Mouse (Mus musculus) common myeloid progenitor, adult 5-6 weeks (primary cell): ENCODE results near the gene Cenpc1. TPM values are rescaled to one million over a fixed set of nuclear protein-coding genes. Genes with fewer than 3 reads are reported as not detected.

Experiments
- ATAC-seq: replicated peaks from 2 replicates; pipeline ENCODE4 v1.8.0; 2016; ENCODE audit warnings: low read depth, mild to moderate bottlenecking, moderate TSS enrichment, inconsistent platforms; ENCODE audit not compliant: poor library complexity, severe bottlenecking
- total RNA-seq: library from RNA; stranded (forward); fragments of 200-1000, 187-1606 nt; gene quantifications from 2 replicates; pipeline ENCODE4 v1.2.3, GENCODE M21; 2017

The Cenpc1 gene
- total RNA-seq = 61.6 and 63.2 TPM in 2 replicates

DNA sequence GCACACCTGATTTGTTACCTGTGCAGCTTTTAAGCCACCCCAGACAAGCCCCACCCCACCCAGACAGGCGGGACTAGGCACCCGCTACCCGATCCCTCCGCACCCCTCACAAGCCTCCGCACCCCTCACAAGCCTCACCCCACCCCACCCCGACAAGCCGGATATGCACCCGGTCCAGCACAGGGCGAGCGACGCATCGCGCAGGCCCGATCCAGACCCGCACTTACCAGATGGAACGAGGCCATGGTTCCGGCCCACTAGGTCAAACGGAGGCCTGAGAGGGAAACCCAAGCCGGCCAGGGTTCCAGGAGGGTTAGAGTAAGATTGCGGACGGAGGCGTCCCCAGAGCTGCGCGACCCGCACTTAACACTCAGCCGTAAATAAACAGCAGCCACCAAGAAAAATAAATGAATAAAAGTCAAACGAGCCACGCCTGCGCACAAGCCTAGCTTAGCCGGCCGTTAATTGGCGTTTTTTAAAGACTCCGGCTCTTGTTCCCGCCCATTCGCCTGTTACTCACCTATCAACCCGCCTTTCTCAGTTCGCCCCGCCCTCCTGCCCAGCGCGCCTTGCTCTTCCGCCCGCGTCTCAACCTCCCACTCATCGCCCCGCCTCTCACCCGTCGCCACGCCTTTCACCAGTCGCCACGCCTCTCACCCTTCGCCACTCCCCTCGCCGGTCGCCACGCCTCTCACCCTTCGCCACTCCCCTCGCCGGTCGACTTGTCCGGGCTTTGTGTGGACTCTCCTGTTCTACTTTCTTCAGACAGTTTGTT, at the start of gene Cenpc1:
Gene Cenpc1, minus strand, starts transcription at position 483 of the 775 bp plus-strand sequence.
- ATAC-seq = peak; percentile 80

DNA sequence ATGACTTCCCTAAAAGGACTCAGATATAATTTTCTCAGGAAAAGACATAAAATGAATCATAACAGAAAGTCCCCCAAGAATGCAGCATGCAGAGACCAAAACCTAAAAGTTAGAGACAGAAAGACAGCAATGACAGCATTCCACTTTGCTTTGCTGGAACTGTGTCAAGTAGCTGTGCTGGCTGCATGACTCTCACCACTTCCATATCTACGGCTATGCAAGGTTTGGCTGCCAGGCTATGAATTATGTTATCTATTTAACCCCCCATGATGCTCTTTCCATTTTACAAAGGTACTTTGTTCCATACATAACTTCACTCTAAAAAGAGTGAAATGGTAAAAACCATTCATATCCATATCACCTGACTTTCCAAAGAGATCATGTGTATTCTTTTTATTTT, 48.6 kb upstream of the Cenpc1 start:
- ATAC-seq = no peak

DNA sequence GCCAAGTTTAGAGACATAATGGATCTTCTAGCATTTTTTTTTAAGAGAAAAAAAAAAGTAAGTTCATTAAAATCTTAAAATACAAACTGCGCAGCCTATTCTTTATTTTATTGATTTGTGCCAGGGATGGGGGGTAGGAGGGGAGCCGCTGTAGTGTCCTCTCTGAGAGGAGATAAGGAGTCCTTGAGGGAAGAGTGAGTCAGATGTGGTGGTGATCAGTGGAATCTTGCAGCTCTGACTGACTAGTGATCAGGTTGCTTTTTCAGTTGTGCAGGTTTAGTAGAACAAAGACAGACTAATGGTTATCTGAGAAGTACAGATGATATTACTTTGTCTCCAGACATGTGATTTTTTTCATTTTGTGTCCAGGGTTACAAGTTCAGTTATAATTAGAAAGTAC, 47.7 kb upstream of the Cenpc1 start:
- ATAC-seq = no peak

DNA sequence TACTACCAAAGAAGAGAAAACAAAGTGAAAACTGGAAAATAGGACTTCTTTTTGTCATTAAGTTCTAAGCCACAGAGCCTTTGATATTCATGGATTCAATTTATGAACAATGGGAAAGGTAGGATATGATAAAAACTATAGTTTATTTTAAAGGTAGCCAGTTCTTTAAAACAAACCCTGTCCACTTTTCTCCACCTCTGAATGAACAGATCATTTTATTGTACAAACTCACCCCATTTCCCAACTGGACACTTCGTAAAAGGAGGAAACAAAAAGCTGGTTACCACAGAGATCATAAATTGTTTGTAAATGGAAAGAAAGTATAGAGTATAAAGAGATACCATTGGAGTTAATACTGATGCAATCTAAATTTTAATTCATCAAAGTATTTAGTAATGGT, 45.7 kb upstream of the Cenpc1 start:
- ATAC-seq = no peak

DNA sequence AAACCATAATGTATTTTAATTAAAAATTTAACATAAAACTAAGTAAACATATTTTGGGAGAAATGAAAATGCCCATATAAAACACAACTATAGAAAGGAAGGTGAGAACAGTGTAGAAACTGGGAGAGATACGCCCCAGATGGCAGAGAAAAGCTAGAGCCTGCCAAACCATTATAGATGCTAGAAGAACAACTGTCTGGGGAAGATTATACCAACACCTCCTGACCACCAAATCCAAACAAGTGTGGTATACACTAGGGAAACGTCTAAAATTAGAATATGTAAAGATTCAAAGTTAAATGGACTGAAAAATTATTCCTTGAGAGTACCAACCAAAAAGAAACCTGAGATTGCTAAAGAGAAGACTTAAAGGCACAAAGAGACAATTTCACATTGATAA, 41.2 kb upstream of the Cenpc1 start:
- no peak for ATAC-seq

DNA sequence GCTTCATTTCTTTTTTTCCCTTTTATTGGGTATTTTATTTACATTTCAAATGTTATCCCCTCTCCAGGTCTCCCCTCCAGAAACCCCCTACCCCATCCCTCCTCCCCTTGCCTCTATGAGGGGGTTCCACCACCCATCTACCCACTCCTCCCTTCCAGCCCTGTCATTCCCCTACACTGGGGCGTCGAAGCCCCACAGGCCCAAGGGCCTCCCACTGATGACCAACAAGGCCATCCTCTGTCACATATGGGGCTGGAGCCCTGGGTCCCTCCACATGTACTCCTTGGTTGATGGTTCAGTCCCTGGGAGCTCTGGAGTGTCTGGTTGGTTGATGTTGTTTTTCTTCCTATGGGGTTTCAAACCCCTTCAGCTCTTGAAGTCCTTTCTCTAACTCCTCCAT, 36.8 kb upstream of the Cenpc1 start:
- no peak for ATAC-seq

DNA sequence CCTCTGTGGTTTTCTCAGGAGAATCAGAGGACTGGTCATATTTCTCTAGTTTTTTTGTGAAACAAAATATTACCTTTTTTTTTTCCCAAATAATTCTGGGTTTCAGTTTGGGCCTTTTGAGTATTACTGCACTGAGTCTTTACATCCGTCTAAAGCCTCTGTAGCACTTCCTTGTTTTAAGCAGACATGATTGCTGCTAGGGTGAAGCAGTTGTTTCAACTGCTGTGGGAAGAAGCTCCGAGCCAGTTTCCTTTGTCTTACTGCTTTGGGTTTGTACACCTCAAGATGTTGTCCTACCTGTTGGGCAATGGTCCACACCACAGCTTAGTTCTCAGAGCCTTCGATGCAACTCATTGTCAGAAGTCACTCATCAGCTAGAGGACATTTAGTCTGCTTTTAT, 35.2 kb upstream of the Cenpc1 start:
- ATAC-seq = peak; percentile 45; the same call in 1 of the 2 replicates

DNA sequence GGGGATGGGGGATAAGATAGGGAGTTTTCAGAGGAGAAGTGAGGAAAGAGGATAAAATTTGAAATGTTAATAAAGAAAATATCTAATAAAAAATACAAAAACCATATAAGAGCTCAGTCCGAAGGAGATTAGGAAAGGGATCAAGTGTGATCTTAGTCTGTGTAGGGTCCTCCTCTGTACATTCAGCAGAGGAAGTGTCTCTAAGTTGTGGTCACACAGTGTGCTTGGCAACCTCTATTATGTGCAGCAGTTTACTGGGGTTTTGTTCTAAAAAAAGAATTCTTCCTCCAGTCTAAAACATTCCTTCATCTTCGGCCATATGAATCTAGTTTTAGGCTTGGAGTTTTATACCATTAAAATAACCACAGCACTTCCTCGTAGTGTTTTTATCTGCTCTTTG, 33.6 kb upstream of the Cenpc1 start:
- peak; percentile 84 for ATAC-seq

DNA sequence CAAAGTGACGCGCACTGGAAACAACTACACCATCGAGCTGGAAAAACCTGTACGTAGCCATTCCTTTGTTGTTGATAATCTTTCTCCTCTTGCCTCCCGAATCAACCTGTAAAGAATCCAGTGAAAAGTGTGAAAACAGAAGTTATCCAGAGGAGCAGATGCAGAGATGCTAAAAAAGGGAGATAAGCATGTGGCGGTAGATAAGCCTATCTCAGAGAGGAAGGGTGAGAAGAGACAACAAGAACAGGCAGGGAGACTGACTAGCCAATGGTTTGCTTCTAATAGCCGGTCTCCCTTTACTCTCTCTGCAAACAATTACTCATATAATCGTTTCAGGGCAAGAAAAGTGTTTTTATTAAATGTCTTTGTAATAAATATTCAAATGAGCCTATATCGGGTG, 29.4 kb upstream of the Cenpc1 start:
- ATAC-seq = no peak

DNA sequence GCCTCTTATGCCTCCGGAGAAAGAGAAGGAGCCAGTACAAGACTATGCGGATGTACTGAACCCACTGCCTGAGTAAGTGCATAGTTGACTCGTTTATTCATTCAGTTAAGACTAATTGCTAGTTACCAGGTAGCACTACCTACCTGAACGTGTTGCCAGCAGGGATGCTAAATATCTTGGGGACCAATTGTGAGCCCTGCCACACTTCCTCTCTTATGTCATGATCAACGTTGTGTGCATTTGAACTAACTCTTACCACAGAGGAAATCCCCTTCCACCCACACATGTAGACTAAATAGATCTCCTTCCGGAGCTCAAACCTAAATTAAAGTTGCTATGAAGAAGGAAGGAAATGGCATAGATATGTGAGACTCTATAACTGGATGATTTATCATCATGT, 21.4 kb upstream of the Cenpc1 start:
- ATAC-seq = peak; percentile 94

DNA sequence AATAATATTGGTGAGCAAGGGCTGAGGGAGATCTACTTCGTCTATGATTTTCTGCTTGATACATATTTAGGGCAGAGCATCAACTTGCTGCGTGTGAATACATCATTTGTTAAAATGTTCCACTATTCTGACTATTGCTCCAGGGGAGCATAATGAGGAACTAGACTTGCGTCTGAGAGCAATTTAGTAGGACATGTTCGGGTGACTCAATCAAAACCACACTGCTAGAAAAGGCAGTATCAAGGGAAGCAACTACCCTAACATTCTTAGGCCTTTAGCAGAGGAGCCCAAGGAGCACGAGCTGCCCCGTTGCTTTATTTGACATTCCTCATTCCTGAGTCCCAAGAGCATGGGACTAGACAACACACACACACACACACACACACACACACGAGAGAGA, 19.6 kb upstream of the Cenpc1 start:
- peak; percentile 91 for ATAC-seq

DNA sequence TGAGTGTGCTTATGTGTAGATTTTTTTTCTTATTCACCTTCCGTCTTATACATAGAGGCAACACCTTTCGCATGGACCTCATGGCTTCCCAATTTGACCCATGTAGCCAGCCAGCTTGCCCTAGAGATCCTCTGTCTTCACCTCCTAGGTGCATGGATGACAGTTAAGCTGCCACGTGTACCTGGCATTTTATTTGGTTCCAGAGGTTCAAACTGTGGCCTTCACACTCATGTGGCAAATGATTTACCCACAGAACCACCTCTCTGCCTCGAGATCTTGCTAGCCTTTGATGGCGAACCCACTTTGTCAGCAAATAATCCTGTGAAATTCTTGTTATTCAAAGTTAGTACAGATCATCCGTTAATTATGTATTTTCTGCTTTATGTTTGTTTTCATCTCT, 18.6 kb upstream of the Cenpc1 start:
- no peak for ATAC-seq

DNA sequence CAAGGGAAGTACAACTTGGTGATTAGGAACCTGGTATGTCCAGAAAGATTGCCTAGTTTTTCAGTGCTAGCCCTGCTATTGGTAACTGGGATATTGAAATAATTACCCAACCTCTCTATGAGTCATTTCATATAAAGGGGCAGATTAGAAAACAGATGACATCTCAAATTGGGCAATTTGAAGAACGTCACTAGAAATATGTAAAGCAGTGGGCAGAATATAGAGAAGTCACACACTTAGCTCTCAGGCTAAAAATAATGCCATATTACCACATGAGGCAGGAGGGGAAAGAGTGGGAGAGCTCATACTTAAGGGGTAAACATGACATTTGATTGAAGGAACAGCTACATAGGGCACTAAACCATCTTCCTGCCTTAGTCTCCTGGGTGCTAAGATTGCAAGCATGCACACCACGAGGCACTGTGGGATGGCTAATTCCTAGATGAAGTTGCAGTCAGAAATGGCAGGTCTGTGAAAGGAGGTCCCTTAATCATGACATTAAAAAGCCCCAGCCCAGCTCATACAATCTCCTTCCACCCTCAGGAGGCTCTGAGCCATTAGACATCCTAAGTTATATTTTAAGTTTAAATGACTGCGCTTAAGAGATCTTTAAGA, 13.4 kb upstream of the Cenpc1 start:
- peak; percentile 92 for ATAC-seq

DNA sequence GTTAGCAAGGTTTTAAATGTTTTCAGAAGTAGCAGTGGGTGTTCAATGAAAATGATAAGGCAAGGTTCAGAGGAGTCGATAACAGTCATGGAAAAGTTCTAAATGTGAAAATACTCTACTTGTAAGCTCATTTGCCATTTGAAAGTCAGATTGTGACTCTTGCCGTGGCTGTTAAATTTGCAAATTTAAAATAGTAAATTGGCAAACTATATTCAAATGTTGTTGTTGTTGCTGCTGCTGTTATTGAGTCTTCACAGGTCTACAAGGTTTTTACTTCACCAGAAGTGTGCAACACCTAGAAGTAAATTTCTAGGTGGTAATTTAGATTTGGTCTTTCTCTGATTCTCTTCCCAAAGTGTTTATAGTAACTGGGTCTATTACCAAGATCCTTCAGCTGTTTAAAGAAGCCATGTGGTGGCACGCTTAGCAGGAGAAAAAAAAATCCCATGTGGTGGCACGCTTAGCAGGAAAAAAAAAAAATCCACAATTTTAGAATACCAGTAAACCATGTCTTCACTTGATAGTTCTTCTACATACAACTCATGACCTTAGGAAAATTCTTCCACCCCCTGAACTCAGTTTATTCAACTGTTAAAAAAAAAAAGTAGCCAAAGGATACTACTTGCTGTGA, 7.5 kb upstream of the Cenpc1 start:
- no peak for ATAC-seq

DNA sequence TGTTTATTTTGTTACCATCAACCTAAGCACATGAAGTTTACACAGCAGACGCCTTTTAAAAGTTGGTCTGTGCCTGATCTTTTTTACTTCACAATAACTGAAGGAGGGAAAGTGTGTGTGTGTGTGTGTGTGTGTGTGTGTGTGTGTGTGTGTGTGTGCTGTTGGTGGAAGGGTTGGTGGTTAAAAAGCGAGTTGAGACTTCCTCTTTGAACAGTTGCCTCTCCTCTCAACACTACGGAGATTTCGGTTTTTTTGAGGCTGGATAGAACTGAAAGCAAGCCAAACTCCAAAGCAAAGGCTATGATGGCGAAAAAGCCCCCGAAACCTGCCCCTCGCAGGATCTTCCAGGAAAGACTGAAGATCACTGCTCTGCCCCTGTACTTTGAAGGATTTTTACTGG, 6.2 kb upstream of the Cenpc1 start, which contains the start of gene Stap1:
Gene Stap1, plus strand, starts transcription at position 209 of the 400 bp plus-strand sequence.
- ATAC-seq = peak; percentile 62

DNA sequence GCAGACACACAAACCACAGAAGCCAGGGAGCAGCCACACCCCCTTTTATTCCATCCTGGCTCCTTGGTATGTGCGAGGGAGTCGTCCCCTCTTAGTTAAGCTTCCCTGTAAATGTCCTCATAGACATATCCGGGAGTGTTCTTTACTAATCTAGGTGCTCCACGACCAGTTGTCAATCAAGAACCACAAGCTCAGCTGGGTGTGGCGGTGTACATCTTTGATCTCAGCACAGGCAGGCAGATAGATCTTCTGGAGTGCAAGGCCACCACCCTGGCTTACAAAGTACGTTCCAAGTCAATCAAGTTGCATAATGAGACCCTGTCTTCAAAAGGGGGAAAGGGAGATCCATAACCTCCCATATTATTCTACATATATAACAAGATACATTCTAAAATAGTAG, 3.7 kb upstream of the Cenpc1 start:
- no peak for ATAC-seq

DNA sequence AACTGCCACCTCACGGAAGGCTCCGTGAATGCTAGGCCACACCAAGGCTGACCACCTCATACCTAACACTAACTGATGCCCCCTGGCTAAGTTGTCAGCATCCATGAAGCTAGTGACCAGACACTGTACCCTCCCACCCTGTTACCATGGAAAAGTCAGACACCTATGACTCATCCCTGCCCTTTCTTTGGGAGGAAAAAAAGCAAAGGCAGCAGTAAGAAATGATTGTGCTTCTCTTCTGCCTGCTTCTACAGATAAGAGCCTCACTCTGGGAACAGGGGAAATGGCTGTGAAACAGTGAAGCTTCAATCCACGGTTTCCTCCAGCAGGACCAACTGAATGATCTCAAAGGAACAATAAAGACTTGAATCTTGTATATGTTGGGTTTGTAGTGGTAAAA, 3.1 kb upstream of the Cenpc1 start:
- peak; percentile 1; the same call in 1 of the 2 replicates for ATAC-seq

DNA sequence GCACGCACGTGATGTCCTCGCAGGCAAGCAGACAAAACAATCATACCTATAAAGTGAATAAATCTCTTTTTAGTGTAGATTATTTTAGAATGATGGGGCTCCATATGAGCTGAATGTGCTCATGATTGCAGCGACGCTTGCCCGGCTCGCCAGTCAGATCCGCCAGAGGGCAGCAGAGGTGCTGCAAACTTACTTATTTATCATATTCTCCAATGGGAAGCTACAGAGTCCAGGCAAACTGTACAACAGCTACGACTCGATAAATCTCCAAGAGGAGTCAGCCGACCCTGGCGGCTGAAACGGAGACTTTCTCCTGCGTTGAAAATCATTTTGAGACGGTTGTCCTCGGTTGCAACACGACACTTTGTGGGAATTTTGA, 1.2 kb upstream of the Cenpc1 start:
- ATAC-seq = peak; percentile 63

DNA sequence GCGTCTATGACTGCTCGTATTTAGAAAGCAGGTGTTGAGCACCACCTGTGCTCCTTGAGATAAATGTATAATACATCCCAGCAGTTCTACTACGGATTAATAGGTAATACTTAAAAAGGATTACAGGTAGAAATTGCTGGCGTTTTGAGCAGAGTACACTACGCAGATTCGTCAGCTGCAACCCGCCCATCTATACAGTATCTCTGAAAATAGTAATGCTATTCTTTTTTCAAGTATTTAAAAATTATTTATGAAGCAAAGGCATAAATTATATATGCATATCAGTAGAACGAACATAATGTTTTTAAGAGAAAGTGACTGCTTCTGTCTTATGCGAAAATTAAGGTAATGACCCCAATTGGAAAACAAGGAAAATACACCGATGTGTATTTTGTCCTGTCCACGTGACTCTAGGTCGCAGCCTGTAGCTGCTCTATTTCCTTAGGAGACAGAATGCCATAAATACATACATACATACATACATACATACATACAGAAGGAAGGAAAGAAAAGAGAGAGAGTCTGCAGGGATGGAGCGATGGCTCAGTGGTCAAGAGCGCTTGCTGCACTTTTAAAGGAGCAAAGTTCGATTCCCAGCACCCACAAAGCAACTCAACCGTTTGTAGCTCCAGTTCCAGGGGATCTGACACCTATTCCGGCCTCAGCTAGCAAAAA, 630 bp upstream of the Cenpc1 start:
- ATAC-seq = no peak

DNA sequence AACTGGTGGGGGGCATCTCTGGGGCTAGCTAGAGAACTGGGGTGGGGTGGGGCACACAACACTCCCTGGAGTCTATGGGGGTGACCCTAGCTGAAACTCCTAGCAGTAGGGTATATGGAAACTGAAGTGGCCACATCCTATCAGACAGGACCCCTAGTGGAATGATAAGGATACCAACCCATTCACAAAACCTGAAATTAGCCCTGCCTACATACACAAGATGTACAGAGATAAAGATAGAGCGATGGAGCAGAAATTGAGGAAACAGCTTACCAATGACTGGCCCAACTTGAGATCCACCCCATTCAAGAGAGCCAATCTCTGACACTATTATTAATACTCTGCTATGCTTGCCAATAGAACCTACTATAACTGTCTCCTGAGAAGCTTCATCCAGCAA, 1.9 kb downstream of the Cenpc1 start:
- no peak for ATAC-seq

DNA sequence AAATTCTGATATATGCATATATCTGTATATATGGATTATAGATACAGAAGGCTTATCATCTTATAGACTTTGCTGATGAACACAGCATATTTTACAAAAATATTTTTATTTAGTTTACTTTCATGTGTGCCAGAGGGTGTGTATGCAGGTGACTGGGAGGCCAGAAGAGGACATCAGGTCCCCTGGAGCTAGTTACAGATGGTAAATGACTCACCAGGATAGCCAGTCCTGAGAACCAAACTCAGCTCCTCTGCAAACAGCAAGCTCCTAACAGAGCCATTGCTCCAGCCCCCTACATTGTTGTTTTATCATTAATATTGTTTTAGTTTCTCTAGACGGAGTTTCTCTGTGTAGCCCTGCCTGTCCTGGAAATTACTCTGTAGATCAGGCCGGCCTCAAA, 35.6 kb downstream of the Cenpc1 start:
- ATAC-seq = no peak
